Mouse (Mus musculus): ENCODE data around the gene C130050O18Rik. TPM values are rescaled to one million over a fixed set of nuclear protein-coding genes. Genes with fewer than 3 reads are reported as not detected.

C130050O18Rik gene
- total and polyA plus RNA-seq, 2 experiments from 2014 or later = 0.31 to 1.7 TPM

DNA sequence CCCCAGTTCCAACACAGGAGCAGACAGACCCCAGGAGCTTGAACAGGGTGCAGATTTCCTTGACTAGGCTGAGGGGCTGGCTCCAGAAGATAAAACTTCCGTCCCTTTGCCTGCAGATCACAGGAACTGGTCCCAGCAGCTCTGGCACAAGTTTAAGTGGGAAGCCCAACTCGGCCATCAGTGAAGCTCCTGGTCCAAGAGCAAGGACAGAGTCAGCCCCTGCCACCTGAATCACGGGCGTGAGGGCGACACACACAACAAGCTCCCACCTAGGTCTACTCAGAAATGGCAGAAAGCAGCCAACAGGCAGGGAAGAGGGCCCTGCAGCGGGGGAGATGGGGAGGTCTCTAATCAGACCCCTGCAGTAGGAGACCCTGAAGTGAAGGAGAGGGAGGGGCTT is 34.7 kb upstream of the C130050O18Rik start:
- Histone ChIP-seq H3K9ac (replicated peaks; ENCODE audit: low read depth, low read length) (no peak overlapping the region), H3K36me3 (replicated peaks; ENCODE audit: control insufficient read depth, insufficient read depth, low read length) (no peaks in the 10 kb centered on the region), H3K4me3 (ENCODE audit: low read depth, low read length) (no peak overlapping the region), H3K9me3 (replicated peaks; ENCODE audit: control insufficient read depth, low read length) (no peaks in the 10 kb centered on the region), H3K27me3 (ENCODE audit: control insufficient read depth, insufficient read depth, low read length) (no peaks in the 10 kb centered on the region), H3K4me1 (ENCODE audit: control insufficient read depth, insufficient read depth) (peaks cover 22% of the 10 kb centered on the region), H3K27ac (ENCODE audit: low read depth) (no peak overlapping the region), H3K4me2 (ENCODE audit: low read depth, low read length) (no peak overlapping the region)
- WGBS = 73% methylated on average over 6 of the region's 6 CpGs
- ATAC-seq (ENCODE audit: insufficient read depth, low read depth) (no peak), DNase-seq (ENCODE audit: low spot score) (no peak)
- no peak for TF ChIP-seq CTCF (IDR thresholded peaks at IDR 0.05; ENCODE audit: low read depth)
- TF ChIP-seq EP300 (IDR thresholded peaks at IDR 0.05; ENCODE audit: low read depth) = no peak

GRCm38 (mm10) chr5:139371118-139371517 is 34.0 kb upstream of the C130050O18Rik start:
- Histone ChIP-seq H3K4me1 (ENCODE audit: control insufficient read depth, insufficient read depth) (peaks cover 28% of the 10 kb centered on the region), H3K4me3 (ENCODE audit: low read depth, low read length) (peak overlapping the region; percentile 65; the same call in 1 of the 2 replicates), H3K27me3 (ENCODE audit: control insufficient read depth, insufficient read depth, low read length) (no peaks in the 10 kb centered on the region), H3K9me3 (replicated peaks; ENCODE audit: control insufficient read depth, low read length) (no peaks in the 10 kb centered on the region), H3K27ac (ENCODE audit: low read depth) (peak overlapping the region; percentile 93; the same call in 1 of the 2 replicates), H3K4me2 (ENCODE audit: low read depth, low read length) (peak overlapping the region; percentile 89), H3K36me3 (replicated peaks; ENCODE audit: control insufficient read depth, insufficient read depth, low read length) (no peaks in the 10 kb centered on the region), H3K9ac (replicated peaks; ENCODE audit: low read depth, low read length) (peak overlapping the region; percentile 91)
- TF ChIP-seq CTCF (IDR thresholded peaks at IDR 0.05; ENCODE audit: low read depth) = no peak
- TF ChIP-seq EP300 (IDR thresholded peaks at IDR 0.05; ENCODE audit: low read depth) = no peak
- WGBS = 65% methylated on average over 5 of the region's 5 CpGs
- no peak for DNase-seq (ENCODE audit: low spot score)
- ATAC-seq (ENCODE audit: insufficient read depth, low read depth) = no peak

DNA sequence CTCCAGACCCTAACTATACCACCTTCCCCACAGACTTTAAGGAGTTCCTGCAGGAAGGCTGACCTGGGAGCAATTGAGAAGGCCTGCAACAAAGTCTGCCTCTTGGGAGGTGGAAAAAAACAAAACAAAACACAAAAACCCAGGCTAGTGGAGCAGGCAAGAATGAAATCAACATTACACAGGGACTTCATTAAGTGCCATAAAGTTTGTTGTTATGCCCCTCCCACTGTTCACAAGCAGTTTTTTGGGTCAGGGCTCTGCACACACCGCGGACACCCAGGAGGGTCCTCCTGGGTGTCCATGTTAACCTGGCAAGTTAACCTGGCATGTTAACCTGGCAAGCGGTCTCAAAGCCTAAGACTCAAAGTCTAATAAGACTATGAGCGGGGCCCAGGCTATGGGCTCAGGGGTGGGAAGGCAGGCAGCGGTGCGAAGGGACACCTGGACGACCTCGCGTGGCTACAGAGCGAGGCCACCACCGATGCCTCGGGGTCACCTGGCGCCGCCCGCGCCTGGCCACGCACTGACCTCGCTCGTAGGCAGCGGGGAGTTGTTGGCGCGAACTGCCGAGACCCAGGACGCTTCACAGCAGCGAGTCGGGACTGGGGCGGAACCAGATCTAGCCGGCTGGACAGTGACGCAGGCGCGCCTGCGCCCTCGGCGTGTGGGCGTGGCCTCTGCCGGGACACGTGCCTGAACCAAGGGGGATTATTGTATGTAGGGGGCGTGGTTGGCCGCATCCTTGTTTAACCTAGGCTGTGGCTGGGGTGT is 33.3 kb upstream of the C130050O18Rik start:
- WGBS = 2% methylated on average over 38 of the region's 39 CpGs
- H3K27ac ChIP-seq (ENCODE audit: low read depth) = peak overlapping the region; percentile 93
- peak overlapping the region; percentile 65 for H3K4me3 ChIP-seq (ENCODE audit: low read depth, low read length)
- no peaks in the 10 kb centered on the region for H3K27me3 ChIP-seq (ENCODE audit: control insufficient read depth, insufficient read depth, low read length)
- DNase-seq (ENCODE audit: low spot score) (peak; percentile 94), ATAC-seq (ENCODE audit: insufficient read depth, low read depth) (peak; percentile 94)
- H3K9me3 ChIP-seq (replicated peaks; ENCODE audit: control insufficient read depth, low read length) = no peaks in the 10 kb centered on the region
- H3K4me1 ChIP-seq (ENCODE audit: control insufficient read depth, insufficient read depth) = peaks cover 35% of the 10 kb centered on the region
- H3K36me3 ChIP-seq (replicated peaks; ENCODE audit: control insufficient read depth, insufficient read depth, low read length) = no peaks in the 10 kb centered on the region
- peak overlapping the region; percentile 89 for H3K4me2 ChIP-seq (ENCODE audit: low read depth, low read length)
- H3K9ac ChIP-seq (replicated peaks; ENCODE audit: low read depth, low read length) = peak overlapping the region; percentile 91
- TF ChIP-seq EP300 (IDR thresholded peaks at IDR 0.05; ENCODE audit: low read depth) (peak; percentile 64; the same call in 1 of the 2 replicates), CTCF (IDR thresholded peaks at IDR 0.05; ENCODE audit: low read depth) (no peak; the same call in 1 of the 2 replicates)

- Histone ChIP-seq H3K4me1 (ENCODE audit: control insufficient read depth, insufficient read depth) (peaks cover 48% of the 10 kb centered on the region), H3K9ac (replicated peaks; ENCODE audit: low read depth, low read length) (no peak overlapping the region), H3K9me3 (replicated peaks; ENCODE audit: control insufficient read depth, low read length) (no peaks in the 10 kb centered on the region), H3K27me3 (ENCODE audit: control insufficient read depth, insufficient read depth, low read length) (no peaks in the 10 kb centered on the region), H3K4me2 (ENCODE audit: low read depth, low read length) (no peak overlapping the region), H3K27ac (ENCODE audit: low read depth) (no peak overlapping the region), H3K36me3 (replicated peaks; ENCODE audit: control insufficient read depth, insufficient read depth, low read length) (no peaks in the 10 kb centered on the region), H3K4me3 (ENCODE audit: low read depth, low read length) (no peak overlapping the region)
- ATAC-seq (ENCODE audit: insufficient read depth, low read depth) (no peak), DNase-seq (ENCODE audit: low spot score) (no peak)
- 79% methylated on average over 3 of the region's 3 CpGs for WGBS
- TF ChIP-seq EP300 (IDR thresholded peaks at IDR 0.05; ENCODE audit: low read depth) = no peak
- no peak for TF ChIP-seq CTCF (IDR thresholded peaks at IDR 0.05; ENCODE audit: low read depth)
Measured at GRCm38 (mm10) chr5:139373126-139373525, 32.0 kb upstream of the C130050O18Rik start.

GRCm38 (mm10) chr5:139373889-139374444 is 31.1 kb upstream of the C130050O18Rik start:
- Histone ChIP-seq H3K4me3 (ENCODE audit: low read depth, low read length) (no peak overlapping the region), H3K4me2 (ENCODE audit: low read depth, low read length) (no peak overlapping the region), H3K9ac (replicated peaks; ENCODE audit: low read depth, low read length) (no peak overlapping the region), H3K36me3 (replicated peaks; ENCODE audit: control insufficient read depth, insufficient read depth, low read length) (no peaks in the 10 kb centered on the region), H3K4me1 (ENCODE audit: control insufficient read depth, insufficient read depth) (peaks cover 56% of the 10 kb centered on the region), H3K27ac (ENCODE audit: low read depth) (no peak overlapping the region), H3K27me3 (ENCODE audit: control insufficient read depth, insufficient read depth, low read length) (no peaks in the 10 kb centered on the region), H3K9me3 (replicated peaks; ENCODE audit: control insufficient read depth, low read length) (no peaks in the 10 kb centered on the region)
- DNase-seq (ENCODE audit: low spot score) (no peak), ATAC-seq (ENCODE audit: insufficient read depth, low read depth) (no peak)
- 75% methylated on average over 6 of the region's 6 CpGs for WGBS
- no peak for TF ChIP-seq CTCF (IDR thresholded peaks at IDR 0.05; ENCODE audit: low read depth)
- no peak for TF ChIP-seq EP300 (IDR thresholded peaks at IDR 0.05; ENCODE audit: low read depth)

Data from heart, postnatal 0 days (tissue).